Comparison of ENCODE assay signal across 22 mouse cellular contexts in genomic region chr12:82401440-82401839, GRCm38 (mm10).
DNase-seq lines count a peak whose midpoint lies in the region; ATAC-seq and TF ChIP-seq lines count a peak whose summit lies in the region.
"Had no signal": no experiment of that assay in that cellular context is flagged by ENCODE, and none has a peak within 500 bp of the region (broad histone marks: within the 10 kb centered on the region; RNA-seq: fewer than 3 reads in every experiment).

No protein-coding gene starts in this region.

- no peak overlapping the region for H3K27ac ChIP-seq in liver, postnatal 0 days (ENCODE audit: low read depth)
- no peak overlapping the region for H3K27ac ChIP-seq in liver, embryonic 12.5 days
- H3K27ac ChIP-seq in forebrain, embryonic 12.5 days, result no peak overlapping the region
- H3K27ac ChIP-seq: liver, embryonic 15.5 days; midbrain, embryonic 12.5 days; neural tube, embryonic 13.5 days had no signal

- no peak overlapping the region for H3K9ac ChIP-seq in liver, postnatal 0 days (replicated peaks)
- no peak overlapping the region for H3K9ac ChIP-seq in liver, embryonic 12.5 days
- no peak overlapping the region for H3K9ac ChIP-seq in forebrain, embryonic 12.5 days
- H3K9ac ChIP-seq: liver, embryonic 15.5 days; midbrain, embryonic 12.5 days; neural tube, embryonic 13.5 days had no signal

- no peaks in the 10 kb centered on the region for H3K9me3 ChIP-seq in liver, postnatal 0 days (ENCODE audit: low read length)
- no peaks in the 10 kb centered on the region for H3K9me3 ChIP-seq in liver, embryonic 12.5 days (replicated peaks)
- no peaks in the 10 kb centered on the region for H3K9me3 ChIP-seq in forebrain, embryonic 12.5 days
- H3K9me3 ChIP-seq: G1E; liver, embryonic 15.5 days; midbrain, embryonic 12.5 days; neural tube, embryonic 13.5 days had no signal

- ATAC-seq in liver, postnatal 0 days, result no peak
- ATAC-seq in liver, embryonic 12.5 days, result no peak
- ATAC-seq in common myeloid progenitor, adult 5-6 weeks (replicated peaks; ENCODE audit: low read depth, poor library complexity, severe bottlenecking), result peak; percentile 84
- ATAC-seq in megakaryocyte progenitor cell, adult 5-6 weeks (replicated peaks; ENCODE audit: poor library complexity), result peak; percentile 96
- ATAC-seq in megakaryocyte-erythroid progenitor cell, adult 5-6 weeks (replicated peaks; ENCODE audit: low FRiP score, low TSS enrichment, poor library complexity, severe bottlenecking), result no peak
- ATAC-seq in forebrain, embryonic 12.5 days (ENCODE audit: low FRiP score), result no peak
- ATAC-seq: activated CD4-positive, CD25-positive, alpha-beta regulatory T cell, adult 4 months; CD4-positive, CD25-positive, alpha-beta regulatory T cell, adult 4 months; hindbrain, embryonic 16.5 days had no signal

- DNase-seq in liver, postnatal 0 days, result no peak
- no peak for DNase-seq in retina, embryonic 14.5 days (ENCODE audit: low spot score)
- DNase-seq: adrenal gland, postnatal 10 days; cerebellum, adult 11 months; cerebellum, postnatal 25 days; heart, postnatal 36 days; kidney, adult 18-20 months; kidney, postnatal 14 days; lung, postnatal 4 days; right cerebral cortex, postnatal 25 days had no signal

- 0 out of 2 replicates have a peak, but pooled peaks cover 15% of the 10 kb centered on the region for H3K36me3 ChIP-seq in liver, postnatal 0 days (replicated peaks; ENCODE audit: insufficient read depth, low read length)
- H3K36me3 ChIP-seq in liver, embryonic 12.5 days, result peaks cover 22% of the 10 kb centered on the region
- peaks cover 33% of the 10 kb centered on the region for H3K36me3 ChIP-seq in forebrain, embryonic 12.5 days (replicated peaks)
- H3K36me3 ChIP-seq: liver, embryonic 15.5 days had no signal

- no peaks in the 10 kb centered on the region for H3K27me3 ChIP-seq in liver, postnatal 0 days (ENCODE audit: insufficient read depth, low read length)
- H3K27me3 ChIP-seq in liver, embryonic 12.5 days (replicated peaks), result no peaks in the 10 kb centered on the region
- H3K27me3 ChIP-seq in forebrain, embryonic 12.5 days, result no peaks in the 10 kb centered on the region
- H3K27me3 ChIP-seq: liver, embryonic 15.5 days; midbrain, embryonic 12.5 days; neural tube, embryonic 13.5 days had no signal

- TF ChIP-seq CTCF in liver, postnatal 0 days (IDR thresholded peaks at IDR 0.05; ENCODE audit: low read depth), result peak; percentile 46

- no peak for TF ChIP-seq EP300 in liver, postnatal 0 days (IDR thresholded peaks at IDR 0.05; ENCODE audit: low read depth)

- no peak overlapping the region for H3K4me2 ChIP-seq in liver, postnatal 0 days (ENCODE audit: low read depth, low read length)
- H3K4me2 ChIP-seq in liver, embryonic 12.5 days, result no peak overlapping the region
- H3K4me2 ChIP-seq in forebrain, embryonic 12.5 days, result no peak overlapping the region
- H3K4me2 ChIP-seq: liver, embryonic 15.5 days; midbrain, embryonic 12.5 days; neural tube, embryonic 13.5 days had no signal

- no peak overlapping the region for H3K4me3 ChIP-seq in liver, postnatal 0 days (ENCODE audit: low read depth, low read length)
- no peak overlapping the region for H3K4me3 ChIP-seq in liver, embryonic 12.5 days
- no peak overlapping the region for H3K4me3 ChIP-seq in forebrain, embryonic 12.5 days (replicated peaks)
- H3K4me3 ChIP-seq: liver, embryonic 15.5 days; midbrain, embryonic 12.5 days; neural tube, embryonic 13.5 days had no signal

- peaks cover 7% of the 10 kb centered on the region for H3K4me1 ChIP-seq in liver, postnatal 0 days (ENCODE audit: insufficient read depth)
- H3K4me1 ChIP-seq in liver, embryonic 12.5 days, result peaks cover 3% of the 10 kb centered on the region; the same call in 1 of the 2 replicates
- H3K4me1 ChIP-seq in forebrain, embryonic 12.5 days, result peaks cover 4% of the 10 kb centered on the region; the same call in 1 of the 2 replicates

- WGBS in liver, postnatal 0 days (ENCODE audit: insufficient replicate concordance), result 43% methylated on average over 4 of the region's 4 CpGs
- 37% methylated on average over 4 of the region's 4 CpGs for WGBS in liver, embryonic 12.5 days (ENCODE audit: insufficient replicate concordance)
- 91% methylated on average over 4 of the region's 4 CpGs for WGBS in forebrain, embryonic 12.5 days

Comparison
In these comparisons a context has a peak if more than half of its experiments do, and no peak if none do; other contexts are left out.
1. ATAC-seq: peak in common myeloid progenitor, adult 5-6 weeks (single experiment) and megakaryocyte progenitor cell, adult 5-6 weeks (single experiment); none in liver, postnatal 0 days (single experiment), liver, embryonic 12.5 days (single experiment), megakaryocyte-erythroid progenitor cell, adult 5-6 weeks (single experiment) and forebrain, embryonic 12.5 days (single experiment).